ENCODE assay signal across 9 mouse cellular contexts in genomic region chrX:146962258-146962913, GRCm38 (mm10). TPM values are rescaled to one million over a fixed set of nuclear protein-coding genes. Genes with fewer than 3 reads are reported as not detected.
DNase-seq lines count a peak whose midpoint lies in the region; ATAC-seq and TF ChIP-seq lines count a peak whose summit lies in the region.
"Had no signal": no experiment of that assay in that cellular context is flagged by ENCODE, and none has a peak within 500 bp of the region (broad histone marks: within the 10 kb centered on the region; RNA-seq: fewer than 3 reads in every experiment).

Gene Htr2c (plus strand): TSS chrX:146962513.

- no peaks in the 10 kb centered on the region for H3K9me3 ChIP-seq in heart, embryonic 13.5 days
- no peaks in the 10 kb centered on the region for H3K9me3 ChIP-seq in hindbrain, embryonic 13.5 days
- no peaks in the 10 kb centered on the region for H3K9me3 ChIP-seq in limb, embryonic 13.5 days
- H3K9me3 ChIP-seq: G1E had no signal

- no peak within 1 kb of the TSS for H3K9ac ChIP-seq in heart, embryonic 13.5 days
- peak within 1 kb of the TSS; percentile 60; the same call in 1 of the 2 replicates for H3K9ac ChIP-seq in hindbrain, embryonic 13.5 days
- H3K9ac ChIP-seq in limb, embryonic 13.5 days = no peak within 1 kb of the TSS

- 13% methylated on average over 27 of the region's 27 CpGs for WGBS in heart, embryonic 13.5 days
- 28% methylated on average over 27 of the region's 27 CpGs for WGBS in hindbrain, embryonic 13.5 days
- WGBS in limb, embryonic 13.5 days = 20% methylated on average over 27 of the region's 27 CpGs
- WGBS in thymus, adult 2 months = 15% methylated on average over 27 of the region's 27 CpGs

- no peaks in the 10 kb centered on the region for H3K36me3 ChIP-seq in heart, embryonic 13.5 days
- H3K36me3 ChIP-seq in hindbrain, embryonic 13.5 days = no peaks in the 10 kb centered on the region
- H3K36me3 ChIP-seq in limb, embryonic 13.5 days = no peaks in the 10 kb centered on the region
- no peaks in the 10 kb centered on the region for H3K36me3 ChIP-seq in thymus, adult 2 months (ENCODE audit: control insufficient read depth, insufficient read depth, low read length)
- H3K36me3 ChIP-seq: G1E had no signal

- H3K27me3 ChIP-seq in heart, embryonic 13.5 days (replicated peaks) = peaks cover 45% of the 10 kb centered on the region
- peaks cover 32% of the 10 kb centered on the region for H3K27me3 ChIP-seq in hindbrain, embryonic 13.5 days
- H3K27me3 ChIP-seq in limb, embryonic 13.5 days = peaks cover 53% of the 10 kb centered on the region
- H3K27me3 ChIP-seq in thymus, adult 2 months (ENCODE audit: control insufficient read depth, insufficient read depth, low read length) = no peaks in the 10 kb centered on the region

- TF ChIP-seq CTCF in thymus, adult 2 months (IDR thresholded peaks at IDR 0.05; ENCODE audit: borderline replicate concordance, control insufficient read depth, extremely low read depth, insufficient read depth, low read length, poor library complexity) = no peak

- peak within 1 kb of the TSS; percentile 70 for H3K4me2 ChIP-seq in heart, embryonic 13.5 days
- peak within 1 kb of the TSS; percentile 68 for H3K4me2 ChIP-seq in hindbrain, embryonic 13.5 days
- peak within 1 kb of the TSS; percentile 62 for H3K4me2 ChIP-seq in limb, embryonic 13.5 days (replicated peaks)

- H3K4me1 ChIP-seq in heart, embryonic 13.5 days = no peaks in the 10 kb centered on the region
- no peaks in the 10 kb centered on the region for H3K4me1 ChIP-seq in hindbrain, embryonic 13.5 days (replicated peaks)
- H3K4me1 ChIP-seq in limb, embryonic 13.5 days = no peaks in the 10 kb centered on the region
- H3K4me1 ChIP-seq in thymus, adult 2 months (replicated peaks; ENCODE audit: control insufficient read depth, insufficient read depth, low read length) = no peaks in the 10 kb centered on the region

- H3K27ac ChIP-seq in heart, embryonic 13.5 days (replicated peaks) = no peak within 1 kb of the TSS
- H3K27ac ChIP-seq in hindbrain, embryonic 13.5 days = no peak within 1 kb of the TSS
- no peak within 1 kb of the TSS for H3K27ac ChIP-seq in limb, embryonic 13.5 days
- H3K27ac ChIP-seq in thymus, adult 2 months (ENCODE audit: control insufficient read depth, insufficient read depth, low read length) = no peak within 1 kb of the TSS

- no peak for ATAC-seq in heart, embryonic 13.5 days (ENCODE audit: extremely low read depth, insufficient number of reproducible peaks, low FRiP score, low TSS enrichment)
- ATAC-seq in hindbrain, embryonic 13.5 days (ENCODE audit: low FRiP score) = peak; percentile 92
- ATAC-seq in limb, embryonic 13.5 days (ENCODE audit: low FRiP score, low read depth) = 0 out of 2 replicates have a peak, but pooled peaks have one; percentile 48

- H3K4me3 ChIP-seq in heart, embryonic 13.5 days = peak within 1 kb of the TSS; percentile 42
- H3K4me3 ChIP-seq in hindbrain, embryonic 13.5 days = peak within 1 kb of the TSS; percentile 44
- H3K4me3 ChIP-seq in limb, embryonic 13.5 days = peak within 1 kb of the TSS; percentile 35
- H3K4me3 ChIP-seq in thymus, adult 2 months (ENCODE audit: control insufficient read depth, insufficient read depth, low read length) = no peak within 1 kb of the TSS

- no peak for TF ChIP-seq POLR2A in thymus, adult 2 months (IDR thresholded peaks at IDR 0.05; ENCODE audit: control insufficient read depth, extremely low read depth, insufficient read depth, low read length, poor library complexity)

- no peak for DNase-seq in heart, postnatal 36 days
- DNase-seq in ZHBTc4 (ENCODE audit: low read depth, low spot score) = peak; percentile 5
- DNase-seq in thymus, postnatal 36 days = no peak
- no peak for DNase-seq in adrenal gland, postnatal 36 days
- DNase-seq in thymus, adult 2 months = no peak

- intact Hi-C loops in heart, postnatal 36 days (cut with DNase I) = no loop called here

RNA-seq across cellular contexts. Expression of gene Htr2c, which starts in this region (rescaled TPM):
- polyA plus RNA-seq in heart, embryonic 13.5 days (2015; fragmentation: Nextera tagmentation; extraction: Ambion mirVana) = not detected in 2 replicates
- not detected for total RNA-seq in heart, postnatal 36 days (2021)
- 8.9 and 12.5 TPM in 2 replicates for polyA plus RNA-seq in hindbrain, embryonic 13.5 days (2015; fragmentation: Nextera tagmentation; extraction: Ambion mirVana)
- polyA plus RNA-seq in limb, embryonic 13.5 days (2015; fragmentation: Nextera tagmentation; extraction: Ambion mirVana) = 0.10 and 0.15 TPM in 2 replicates
- total RNA-seq in adrenal gland, postnatal 36 days (2021) = not detected
- not detected in 2 replicates for polyA plus RNA-seq in thymus, adult 2 months (2012; rRNA removed)
- polyA plus RNA-seq: G1E had no signal

Comparison
In these comparisons a context has a peak if more than half of its experiments do, and no peak if none do; other contexts are left out.
1. Peak in ATAC-seq, H3K4me3 ChIP-seq and H3K4me2 ChIP-seq in limb, embryonic 13.5 days; RNA of the gene not detected or under 1 TPM.